Mouse (Mus musculus): ENCODE results near the gene Ube2n. TPM values are rescaled to one million over a fixed set of nuclear protein-coding genes. Genes with fewer than 3 reads are reported as not detected.
A peak's percentile ranks its signal among the peaks of the same experiment; 100 is the strongest.
"Not testable (repeated sequence)": the region's sequence is repeated elsewhere in the genome, so short reads cannot be mapped to it uniquely, and the experiment has no call there.

Gene Ube2n
- total RNA-seq, 2 experiments from 2014 or later: 184 to 202 TPM

- intact Hi-C loops (cut with DNase I): loop anchor here (1.0 kb wide), 1 partner anchor 49 kb away; the partner anchor contains the start of gene Nudt4
- no peak for DNase-seq (ENCODE audit: low spot score in 2 of 2)
Measured at GRCm38 (mm10) chr10:95515293-95515931, 467 bp downstream of the Ube2n start.

DNA sequence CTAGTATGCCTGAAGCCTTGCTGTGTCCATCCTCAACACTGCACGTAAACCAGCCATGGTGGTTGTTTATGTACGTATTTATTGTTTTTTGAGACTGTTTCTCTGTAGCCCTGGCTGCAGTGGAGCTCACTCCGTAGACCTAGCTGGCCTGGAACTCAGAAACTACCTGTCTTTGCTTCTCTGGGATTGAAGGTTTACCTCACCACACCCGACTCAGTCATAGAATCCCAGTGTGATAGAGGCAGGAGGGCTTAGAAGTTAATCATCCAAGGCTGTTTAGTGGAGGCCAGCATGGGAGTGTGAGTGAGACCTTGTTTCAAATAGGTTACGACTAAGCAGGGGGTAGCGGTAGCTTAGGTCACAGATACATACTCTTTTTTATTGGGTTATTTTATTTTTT lies 2.7 kb downstream of the Ube2n start:
- intact Hi-C loops (cut with DNase I): no loop called here
- DNase-seq (ENCODE audit: low spot score in 2 of 2): no peak

DNA sequence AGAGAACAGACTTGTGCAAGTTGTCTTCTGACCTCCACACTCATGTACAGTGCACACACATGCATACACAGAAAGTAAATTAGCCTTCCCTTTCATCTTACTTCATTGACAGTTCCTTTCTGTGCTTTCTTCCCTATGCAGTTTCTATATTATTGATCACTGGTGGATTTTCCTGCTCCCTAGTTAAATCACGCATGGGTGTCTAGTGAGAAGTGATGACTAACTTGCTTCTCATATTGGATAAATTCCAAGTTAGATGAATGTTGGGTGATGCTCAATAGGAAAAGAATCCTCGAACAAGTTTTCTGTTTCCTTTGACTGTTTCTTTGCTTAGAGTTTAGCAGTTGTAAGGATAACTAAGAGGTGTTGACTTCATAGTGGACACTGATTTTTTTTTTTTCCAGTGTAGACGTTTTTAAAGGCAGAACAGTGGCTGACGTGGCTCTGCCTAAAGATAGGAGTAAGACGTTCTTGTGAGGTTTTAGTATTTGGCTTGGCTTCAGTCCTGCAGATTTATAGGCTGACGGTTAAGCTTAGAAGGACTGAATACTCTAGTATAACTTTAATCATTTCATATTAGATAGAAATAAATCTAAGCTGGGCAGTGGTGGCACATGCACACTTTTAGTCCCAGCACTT lies 10.2 kb downstream of the Ube2n start:
- intact Hi-C loops (cut with DNase I): no loop called here
- no peak for DNase-seq (ENCODE audit: low spot score in 2 of 2)

DNA sequence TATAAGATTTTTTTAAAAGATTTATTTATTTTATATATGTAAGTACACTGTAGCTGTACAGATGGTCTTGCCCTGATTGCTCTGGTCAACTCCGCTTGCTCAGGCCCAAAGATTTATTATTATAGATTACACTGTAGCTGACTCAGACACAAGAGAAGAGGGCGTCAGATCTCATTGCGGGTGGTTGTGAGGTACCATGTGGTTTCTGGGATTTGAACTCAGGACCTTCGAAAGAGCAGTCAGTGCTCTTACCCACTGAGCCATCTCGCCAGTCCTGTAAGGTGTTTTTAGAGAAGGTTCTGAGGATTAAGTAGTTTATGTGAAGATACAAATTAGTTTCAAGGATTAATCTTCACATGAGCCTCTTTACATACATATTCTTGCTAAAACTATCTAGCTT lies 10.9 kb downstream of the Ube2n start:
- intact Hi-C loops (cut with DNase I): no loop called here
- DNase-seq (ENCODE audit: low spot score in 2 of 2): no peak

- intact Hi-C loops (cut with DNase I): no loop called here
- no peak for DNase-seq (ENCODE audit: low spot score in 2 of 2)
Measured at GRCm38 (mm10) chr10:95526495-95527122, 11.7 kb downstream of the Ube2n start.

DNA sequence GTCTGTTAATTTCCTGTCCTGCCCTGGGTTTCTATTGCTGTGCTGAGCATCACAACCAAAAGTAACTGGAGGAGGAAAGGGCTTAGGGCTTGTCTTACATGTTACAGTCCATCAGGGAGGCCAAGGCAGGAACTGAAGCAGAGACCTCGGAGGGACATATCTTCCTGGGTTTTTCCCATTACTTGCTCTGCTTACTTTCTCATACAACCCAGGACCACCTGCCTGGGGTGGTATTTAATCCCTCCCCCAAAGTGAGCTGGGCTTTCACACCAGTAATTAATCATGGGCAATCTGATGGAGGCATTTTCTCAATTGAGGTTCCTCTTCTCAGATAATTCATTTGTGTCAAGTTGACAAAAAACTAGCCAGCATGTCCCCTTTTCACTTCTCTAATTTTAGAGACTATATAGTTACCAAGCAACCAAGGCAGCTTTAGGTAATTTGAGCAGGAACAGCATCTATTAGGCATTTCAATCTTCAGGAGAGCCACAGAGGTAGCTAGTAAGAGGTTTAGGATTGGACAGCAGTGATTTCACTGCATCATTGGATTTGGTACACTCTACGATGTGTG lies 15.7 kb downstream of the Ube2n start:
- no peak for DNase-seq (ENCODE audit: low spot score in 2 of 2)
- intact Hi-C loops (cut with DNase I): no loop called here

DNA sequence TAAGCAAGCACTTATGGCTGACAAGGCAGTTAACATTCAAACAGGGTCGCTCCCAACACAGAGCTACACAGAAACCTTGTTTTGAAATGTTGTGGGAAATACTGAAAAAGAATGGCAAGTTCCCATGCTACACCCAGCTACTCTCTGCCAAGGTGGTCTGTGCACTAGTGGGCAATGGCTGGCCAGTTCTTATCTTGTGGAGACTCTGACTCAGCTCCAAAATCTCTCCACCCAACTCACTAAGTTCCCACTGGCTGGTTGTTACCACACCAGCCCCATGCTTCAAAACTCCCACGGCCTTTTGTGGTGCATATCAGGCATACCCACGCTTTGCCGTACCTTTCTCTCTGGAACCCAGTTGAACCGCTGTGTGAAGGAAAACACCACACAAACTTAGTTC lies 18.0 kb downstream of the Ube2n start:
- intact Hi-C loops (cut with DNase I): no loop called here
- DNase-seq (ENCODE audit: low spot score in 2 of 2): no peak

DNA sequence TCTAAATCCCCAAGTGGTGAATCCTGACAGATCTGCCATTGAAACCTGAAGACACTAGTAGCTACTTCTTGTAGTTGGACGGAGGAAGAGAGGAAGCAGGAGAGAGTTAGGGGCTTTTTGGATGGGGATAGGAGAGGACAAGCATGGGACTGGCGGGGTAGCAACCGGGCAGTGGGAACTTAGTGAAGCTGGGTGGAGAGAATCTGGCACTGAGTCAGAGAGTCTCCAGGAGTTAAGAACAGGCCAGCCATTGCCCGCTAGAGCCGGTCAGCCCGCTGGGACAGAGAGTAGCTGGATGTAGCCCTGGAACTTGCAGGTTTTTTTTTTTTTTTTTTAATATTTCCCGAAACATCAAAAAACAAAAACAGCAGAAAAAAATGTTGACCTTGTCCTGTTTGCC lies 18.4 kb downstream of the Ube2n start:
- intact Hi-C loops (cut with DNase I): no loop called here

GRCm38 (mm10) chr10:95535399-95536221 lies 20.7 kb downstream of the Ube2n start:
- intact Hi-C loops (cut with DNase I): no loop called here
- DNase-seq (ENCODE audit: low spot score in 2 of 2): no peak

More for the DNA sequence above, 18.4 kb downstream of the Ube2n start:
- DNase-seq (ENCODE audit: low spot score in 2 of 2): no peak

- DNase-seq (ENCODE audit: low spot score in 2 of 2): no peak
- intact Hi-C loops (cut with DNase I): no loop called here
Measured at GRCm38 (mm10) chr10:95536222-95536541, 21.2 kb downstream of the Ube2n start.

DNA sequence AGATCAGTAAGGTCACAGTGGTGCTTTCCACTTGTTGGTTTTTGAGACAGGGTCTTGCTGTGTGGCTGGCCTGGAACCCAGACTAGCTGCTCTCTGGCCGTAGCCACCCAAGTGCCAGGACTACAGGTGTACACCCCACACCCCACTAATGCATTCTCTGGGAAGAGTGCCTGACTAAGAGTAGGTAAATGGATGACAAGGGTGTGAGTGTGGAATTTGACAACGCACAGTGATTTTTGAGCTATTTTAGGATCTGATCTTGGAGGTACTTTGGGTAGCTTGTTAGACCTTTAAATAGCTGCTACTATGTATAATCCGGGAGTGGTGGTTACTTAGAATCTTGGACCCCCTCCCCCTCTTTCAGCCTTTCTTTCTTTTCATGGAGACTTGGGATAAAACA lies 24.3 kb downstream of the Ube2n start:
- no peak for DNase-seq (ENCODE audit: low spot score in 2 of 2)
- intact Hi-C loops (cut with DNase I): no loop called here

GRCm38 (mm10) chr10:95539841-95540240 lies 24.9 kb downstream of the Ube2n start:
- intact Hi-C loops (cut with DNase I): no loop called here
- no peak for DNase-seq (ENCODE audit: low spot score in 2 of 2)

GRCm38 (mm10) chr10:95542916-95543315 lies 28.0 kb downstream of the Ube2n start:
- intact Hi-C loops (cut with DNase I): no loop called here
- DNase-seq (ENCODE audit: low spot score in 2 of 2): no peak

GRCm38 (mm10) chr10:95543377-95543776 lies 28.4 kb downstream of the Ube2n start:
- no peak for DNase-seq (ENCODE audit: low spot score in 2 of 2)
- intact Hi-C loops (cut with DNase I): no loop called here

DNA sequence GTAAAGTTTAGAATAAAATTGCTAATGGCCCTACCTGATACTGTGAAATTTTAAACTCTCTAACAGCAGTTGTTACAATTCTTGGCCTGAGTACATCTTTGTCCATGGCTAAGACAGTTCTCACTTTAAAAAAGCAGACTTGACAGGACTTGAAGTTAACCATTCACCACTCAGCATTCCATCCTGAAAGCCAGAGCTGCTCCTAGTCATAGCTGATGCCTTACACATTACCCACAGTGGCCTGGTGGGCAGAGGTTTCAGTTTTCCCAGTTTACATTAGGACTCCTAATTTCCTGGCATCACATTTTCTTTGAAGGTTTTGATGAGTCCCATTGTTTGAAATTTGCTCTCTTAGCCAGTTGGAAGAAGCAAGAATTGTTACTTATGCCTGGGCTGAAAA lies 29.1 kb downstream of the Ube2n start:
- intact Hi-C loops (cut with DNase I): no loop called here
- no peak for DNase-seq (ENCODE audit: low spot score in 2 of 2)

GRCm38 (mm10) chr10:95544651-95545050 lies 29.7 kb downstream of the Ube2n start:
- intact Hi-C loops (cut with DNase I): no loop called here
- DNase-seq (ENCODE audit: low spot score in 2 of 2): peak in 1 of 2 experiments; percentile 75

- peak in 1 of 2 experiments; percentile 19 for DNase-seq (ENCODE audit: low spot score in 2 of 2)
- intact Hi-C loops (cut with DNase I): no loop called here
Measured at GRCm38 (mm10) chr10:95545051-95545450, 30.1 kb downstream of the Ube2n start.

DNA sequence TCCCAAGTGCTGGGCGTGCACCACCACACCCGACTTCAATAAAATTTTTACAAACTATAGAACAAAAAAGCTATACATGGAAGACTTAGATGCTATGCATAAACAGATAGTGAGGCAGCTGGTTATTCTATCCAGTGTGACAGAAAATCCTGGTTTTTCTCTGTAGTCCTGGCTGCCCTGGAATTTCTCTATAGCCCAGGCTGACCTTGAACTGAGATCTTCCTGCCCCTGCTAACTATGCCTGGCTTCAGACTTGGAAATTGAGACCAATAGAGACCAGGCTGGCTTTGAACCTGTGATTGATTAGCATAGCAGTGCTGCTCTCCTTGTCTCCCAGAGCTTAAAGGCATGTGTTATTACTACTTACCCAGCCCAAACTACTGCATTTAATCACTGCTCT lies 31.2 kb downstream of the Ube2n start:
- intact Hi-C loops (cut with DNase I): no loop called here
- DNase-seq (ENCODE audit: low spot score in 2 of 2): no peak

DNA sequence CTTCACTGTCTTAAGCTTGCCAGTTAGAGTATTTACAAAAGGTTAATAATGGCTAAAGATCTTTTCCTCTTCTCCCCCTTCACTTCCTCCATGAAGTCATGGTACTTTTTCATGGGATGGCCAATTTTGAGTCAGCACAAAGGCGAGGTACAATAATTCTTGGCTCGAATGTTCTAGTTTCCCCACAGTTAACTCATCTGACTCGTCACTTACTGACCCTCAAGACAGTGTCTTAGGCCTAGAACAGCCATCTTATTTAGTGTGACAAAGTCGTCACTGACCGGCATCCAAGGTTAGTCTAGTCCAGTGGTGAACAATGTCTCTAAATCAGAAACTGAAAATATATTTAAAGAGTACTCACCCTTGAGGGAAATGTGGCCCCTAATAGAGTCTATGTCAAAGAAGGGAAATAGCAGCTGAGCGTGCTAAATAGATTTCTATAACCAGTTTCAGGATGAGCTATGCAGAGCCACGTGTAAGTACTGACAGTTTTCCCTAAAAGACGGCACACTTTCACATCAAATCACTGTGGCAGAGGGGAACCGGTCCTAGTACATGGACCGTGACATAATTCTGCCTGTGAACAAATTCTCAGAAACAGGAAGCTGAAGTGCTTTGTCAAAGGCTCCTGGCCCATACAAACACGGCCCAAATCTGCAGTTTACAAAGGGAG lies 33.3 kb downstream of the Ube2n start:
- intact Hi-C loops (cut with DNase I): no loop called here
- no peak for DNase-seq (ENCODE audit: low spot score in 2 of 2)

DNA sequence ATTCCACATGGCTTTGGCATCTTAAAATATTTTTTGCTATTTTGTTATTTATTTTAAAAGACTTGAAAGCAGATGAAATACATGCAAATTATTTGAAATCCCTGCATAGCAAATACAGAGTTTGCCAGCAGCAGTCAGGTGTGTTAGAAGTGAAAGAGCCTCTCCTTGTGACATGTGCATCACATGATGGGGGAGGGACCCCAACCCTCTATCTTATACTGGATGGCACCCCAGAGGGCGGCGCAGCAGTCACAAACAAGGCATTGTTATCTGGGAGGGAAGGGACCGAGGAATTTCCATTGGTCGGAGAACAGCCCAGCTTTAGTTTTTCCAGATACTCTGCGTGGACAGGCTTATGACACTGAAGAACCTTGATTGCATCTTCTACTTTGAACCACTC lies 34.1 kb downstream of the Ube2n start:
- DNase-seq (ENCODE audit: low spot score in 2 of 2); intact Hi-C loops (cut with DNase I): not testable (repeated sequence)
